Mouse (Mus musculus) neural tube, embryonic 10.5 days (tissue): ENCODE results near the gene Ick.

Source experiments
- DNase-seq: peaks from one replicate; pipeline ENCODE4 v3.0.0-alpha.2; 2017; ENCODE audit warnings: low spot score; ENCODE audit errors: extremely low spot score

The Ick gene

DNA sequence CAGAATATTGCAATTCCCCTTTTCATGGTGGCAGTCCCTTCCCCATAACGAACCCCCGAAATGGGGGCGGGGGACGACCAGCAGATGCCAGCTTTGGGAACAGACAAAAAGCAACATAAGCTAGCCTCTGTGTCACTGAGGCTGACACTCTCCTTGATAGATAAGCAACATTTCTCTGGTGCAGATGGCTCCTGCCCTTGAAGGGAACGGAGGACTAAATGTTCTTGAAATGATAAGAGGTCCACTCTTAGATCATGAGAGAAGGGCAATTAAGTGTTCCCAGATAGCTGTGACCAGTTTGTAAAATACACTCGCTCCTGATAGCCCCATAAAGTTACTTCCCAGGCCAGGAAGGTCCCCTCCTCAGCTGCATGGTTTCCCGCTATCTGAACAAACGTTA, 79.9 kb downstream of the Ick start:
- no peak for DNase-seq

DNA sequence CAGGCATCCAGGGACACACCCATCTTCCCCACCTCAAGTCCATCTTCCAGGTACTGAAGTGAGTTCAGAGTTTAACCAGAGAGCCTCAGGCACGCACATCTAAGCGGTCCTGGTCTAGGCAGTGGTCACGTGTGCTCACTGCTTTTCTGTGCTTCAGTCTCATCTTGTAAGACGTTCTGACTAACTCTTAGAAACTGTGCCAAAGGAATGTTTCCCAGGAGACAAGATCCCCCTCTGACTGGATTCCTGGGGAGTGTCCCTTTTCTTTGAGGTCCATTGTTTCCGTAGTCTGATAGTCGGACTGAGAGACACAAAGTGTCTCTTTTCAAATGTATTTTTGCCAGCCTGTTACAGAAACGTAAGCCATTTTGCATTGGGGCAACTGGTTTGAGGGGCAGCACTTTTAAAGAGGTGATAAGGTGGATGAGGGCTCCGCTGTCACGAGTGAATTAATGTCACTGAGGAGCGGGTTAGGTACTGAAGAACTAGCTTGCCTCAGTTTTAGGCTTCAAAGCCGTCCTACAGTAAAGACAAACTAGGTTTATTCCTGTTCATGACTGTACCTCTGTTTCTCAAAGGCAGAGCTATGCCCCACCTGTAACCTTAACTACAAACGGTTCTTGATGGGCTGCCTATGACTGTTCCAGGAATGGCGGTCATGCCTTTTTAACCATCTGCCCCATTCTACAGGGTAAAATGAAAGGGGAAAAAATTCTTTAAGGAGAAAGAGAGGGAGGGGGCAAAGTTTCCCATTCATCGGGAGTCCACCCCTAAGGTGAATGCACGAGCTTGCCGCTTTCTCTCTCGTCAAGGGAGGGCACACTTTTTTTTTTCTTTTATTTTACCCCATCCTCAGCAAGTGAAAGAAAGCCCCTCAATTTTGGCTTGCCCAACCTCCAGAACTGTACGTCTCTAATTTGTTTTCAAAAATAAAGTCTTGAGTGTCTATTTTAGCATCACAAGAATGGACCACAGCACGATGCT, 82.0 kb downstream of the Ick start:
- peak; percentile 24 for DNase-seq

DNA sequence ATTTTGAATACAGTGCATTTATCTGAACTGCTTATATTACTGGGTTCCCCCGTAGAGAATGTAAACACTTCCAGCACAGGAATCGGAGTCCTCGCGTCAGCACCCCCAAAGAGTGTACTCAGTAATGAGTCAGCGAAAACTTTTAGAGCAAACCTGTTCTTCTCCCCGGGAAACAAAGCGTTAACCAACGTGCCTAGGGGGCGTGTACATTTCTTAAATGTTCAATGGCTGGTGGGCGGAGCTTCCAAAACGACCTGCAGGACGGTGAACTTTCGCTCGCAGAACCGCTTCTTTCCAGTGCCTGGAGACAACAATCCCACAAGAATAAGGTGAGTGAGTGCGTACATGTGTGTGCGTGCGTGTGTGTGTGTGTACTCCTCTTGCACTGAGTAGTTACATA, 82.7 kb downstream of the Ick start:
- DNase-seq = peak; percentile 80

GRCm38 (mm10) chr9:78193902-78194597, 85.1 kb downstream of the Ick start:
- DNase-seq = peak; percentile 35

- DNase-seq = no peak
These were observed 86.0 kb downstream of the Ick start for GRCm38 (mm10) chr9:78195034-78195433.

- DNase-seq = no peak
These were observed 88.8 kb downstream of the Ick start for GRCm38 (mm10) chr9:78197801-78198200.

DNA sequence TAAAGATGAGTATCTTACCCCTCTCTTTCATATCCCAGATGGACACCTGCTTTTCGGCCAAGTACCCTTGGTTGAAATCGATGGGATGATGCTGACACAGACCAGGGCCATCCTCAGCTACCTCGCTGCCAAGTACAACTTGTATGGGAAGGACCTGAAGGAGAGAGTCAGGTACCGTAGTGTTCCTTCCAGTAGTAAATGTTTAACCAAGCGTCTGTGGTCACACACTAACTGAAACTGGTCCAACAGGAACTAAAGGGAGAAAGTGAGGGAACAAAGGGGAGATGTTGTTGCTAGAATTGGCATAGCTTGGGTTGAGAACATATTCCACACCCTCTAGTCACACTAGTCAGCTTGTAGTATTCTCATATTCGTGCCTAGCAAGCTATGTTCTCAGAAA, 95.2 kb downstream of the Ick start:
- no peak for DNase-seq

GRCm38 (mm10) chr9:78208956-78209355, 100.0 kb downstream of the Ick start:
- no peak for DNase-seq

- DNase-seq = no peak
These were observed 101.1 kb downstream of the Ick start for GRCm38 (mm10) chr9:78210079-78210478.

GRCm38 (mm10) chr9:78210821-78211220, 101.8 kb downstream of the Ick start:
- DNase-seq = no peak

- no peak for DNase-seq
These were observed 102.5 kb downstream of the Ick start for GRCm38 (mm10) chr9:78211521-78211920.

- no peak for DNase-seq
These were observed 103.5 kb downstream of the Ick start for GRCm38 (mm10) chr9:78212341-78213049.

DNA sequence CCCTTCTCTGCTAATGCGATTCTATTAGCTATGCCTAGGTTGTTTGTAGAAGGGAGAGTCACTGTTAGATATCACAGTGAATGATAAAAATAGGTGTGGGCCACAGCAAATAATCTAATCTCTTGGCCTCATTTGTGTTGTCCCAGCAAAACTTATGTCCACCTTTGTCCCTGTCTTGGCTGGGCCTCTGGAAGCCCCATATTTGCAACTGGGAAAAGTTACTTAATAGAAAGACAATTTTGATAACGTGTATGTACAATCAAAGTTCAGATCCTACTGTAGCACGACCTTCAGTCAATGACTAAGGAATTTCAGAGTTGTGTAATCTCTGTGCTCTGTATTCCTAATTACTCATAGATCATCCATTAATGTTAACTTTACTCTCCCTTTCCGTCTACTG, 108.1 kb downstream of the Ick start:
- no peak for DNase-seq
